Mouse (Mus musculus): ENCODE measurements around the gene Sh3pxd2b.
"Not testable (repeated sequence)": the region's sequence is repeated elsewhere in the genome, so short reads cannot be mapped to it uniquely, and the experiment has no call there.

Gene Sh3pxd2b

GRCm38 (mm10) chr11:32347607-32348432 lies at the start of gene Sh3pxd2b:
Sh3pxd2b (plus strand) TSS chr11:32347820.
- DNase-seq (ENCODE audit: low read depth, low spot score), result peak; percentile 64

- no peak for DNase-seq (ENCODE audit: low read depth, low spot score)
These were observed 49.6 kb upstream of the Sh3pxd2b start for GRCm38 (mm10) chr11:32297866-32298531.

- no peak for DNase-seq (ENCODE audit: low read depth, low spot score)
These were observed 49.1 kb upstream of the Sh3pxd2b start for GRCm38 (mm10) chr11:32298532-32298918.

- not testable (repeated sequence) for DNase-seq (ENCODE audit: low read depth, low spot score)
These were observed 47.8 kb upstream of the Sh3pxd2b start, which contains the start of gene Hbq1a for GRCm38 (mm10) chr11:32299865-32300264. Hbq1a (plus strand) TSS chr11:32300069.

- no peak for DNase-seq (ENCODE audit: low read depth, low spot score)
These were observed 47.0 kb upstream of the Sh3pxd2b start for GRCm38 (mm10) chr11:32300279-32301267.

- no peak for DNase-seq (ENCODE audit: low read depth, low spot score)
These were observed 46.1 kb upstream of the Sh3pxd2b start for GRCm38 (mm10) chr11:32301506-32301905.

- DNase-seq (ENCODE audit: low read depth, low spot score), result no peak
These were observed 44.7 kb upstream of the Sh3pxd2b start for GRCm38 (mm10) chr11:32302824-32303419.

GRCm38 (mm10) chr11:32303455-32303854 lies 44.2 kb upstream of the Sh3pxd2b start:
- no peak for DNase-seq (ENCODE audit: low read depth, low spot score)

- no peak for DNase-seq (ENCODE audit: low read depth, low spot score)
These were observed 40.6 kb upstream of the Sh3pxd2b start for GRCm38 (mm10) chr11:32307006-32307405.

- no peak for DNase-seq (ENCODE audit: low read depth, low spot score)
These were observed 38.2 kb upstream of the Sh3pxd2b start for GRCm38 (mm10) chr11:32309446-32309845.

- DNase-seq (ENCODE audit: low read depth, low spot score), result no peak
These were observed 37.7 kb upstream of the Sh3pxd2b start for GRCm38 (mm10) chr11:32309928-32310327.

- DNase-seq (ENCODE audit: low read depth, low spot score), result no peak
These were observed 31.6 kb upstream of the Sh3pxd2b start for GRCm38 (mm10) chr11:32316009-32316408.

GRCm38 (mm10) chr11:32320507-32321195 lies 27.0 kb upstream of the Sh3pxd2b start:
- no peak for DNase-seq (ENCODE audit: low read depth, low spot score)

GRCm38 (mm10) chr11:32321196-32321565 lies 26.4 kb upstream of the Sh3pxd2b start:
- DNase-seq (ENCODE audit: low read depth, low spot score), result peak; percentile 70

GRCm38 (mm10) chr11:32324609-32325008 lies 23.0 kb upstream of the Sh3pxd2b start:
- DNase-seq (ENCODE audit: low read depth, low spot score), result peak; percentile 90

GRCm38 (mm10) chr11:32331075-32331474 lies 16.5 kb upstream of the Sh3pxd2b start:
- no peak for DNase-seq (ENCODE audit: low read depth, low spot score)

- no peak for DNase-seq (ENCODE audit: low read depth, low spot score)
These were observed 15.8 kb upstream of the Sh3pxd2b start for GRCm38 (mm10) chr11:32331861-32332260.

- no peak for DNase-seq (ENCODE audit: low read depth, low spot score)
These were observed 14.4 kb upstream of the Sh3pxd2b start for GRCm38 (mm10) chr11:32333235-32333634.

- no peak for DNase-seq (ENCODE audit: low read depth, low spot score)
These were observed 11.1 kb upstream of the Sh3pxd2b start for GRCm38 (mm10) chr11:32336435-32336907.

GRCm38 (mm10) chr11:32339131-32339531 lies 8.5 kb upstream of the Sh3pxd2b start:
- DNase-seq (ENCODE audit: low read depth, low spot score), result no peak

Data from mesoderm, embryonic 11.5 days (tissue).